Mouse (Mus musculus) left cerebral cortex, adult 2 months (tissue): Measurements from ENCODE around the gene Fgfr4. TPM values are rescaled to one million over a fixed set of nuclear protein-coding genes. Genes with fewer than 3 reads are reported as not detected.
A peak's percentile ranks its signal among the peaks of the same experiment; 100 is the strongest.

Experiments
- DNase-seq, 2 experiments: peaks; one replicate each; pipeline ENCODE4 v3.0.0; 2021 to 2022; ENCODE audit warnings: low spot score in 2 of 2, mixed read lengths in 1 of 2; ENCODE audit errors: extremely low spot score in 1 of 2
- H3K27ac ChIP-seq: fragments of 200-600 bp; 2 replicates; pipeline ENCODE4 v1.8.1; 2022
- H3K4me3 ChIP-seq: fragments of 200-600 bp; 2 replicates; pipeline ENCODE4 v1.8.1; 2022
- CTCF ChIP-seq: fragments of 200-600 bp; IDR thresholded peaks from 2 replicates; pipeline ENCODE4 v1.8.1; 2022; ENCODE audit warnings: antibody characterized with exemption, mild to moderate bottlenecking, moderate library complexity
- intact Hi-C: fragments of 180-260 bp; cut with DNase I; formaldehyde crosslinking; loops from one replicate; pipeline ENCODE4 v1.15.1; 2025
- total RNA-seq, 2 experiments: library from RNA; stranded (reverse); gene quantifications; 2 replicates each; pipeline ENCODE4 v1.2.3; 2021

Gene Fgfr4
- total RNA-seq, 2 experiments from 2014 or later, result 0.36 to 0.40 TPM

- intact Hi-C loops, result no loop called here
These were observed 51.3 kb downstream of the Fgfr4 start for GRCm38 (mm10) chr13:55203740-55204139.

GRCm38 (mm10) chr13:55204667-55205389 is 52.4 kb downstream of the Fgfr4 start:
- intact Hi-C loops, result no loop called here
- Histone ChIP-seq H3K4me3 (no peak overlapping the region), H3K27ac (no peak overlapping the region)
- no peak for DNase-seq
- no peak for TF ChIP-seq CTCF

More at GRCm38 (mm10) chr13:55203740-55204139, 51.3 kb downstream of the Fgfr4 start:
- H3K27ac ChIP-seq, result no peak overlapping the region
- DNase-seq, result no peak
- no peak for TF ChIP-seq CTCF
- H3K4me3 ChIP-seq, result no peak overlapping the region

- Histone ChIP-seq H3K27ac (no peak overlapping the region), H3K4me3 (no peak overlapping the region)
- DNase-seq, result no peak
- intact Hi-C loops, result no loop called here
- TF ChIP-seq CTCF, result no peak
These were observed 53.2 kb downstream of the Fgfr4 start for GRCm38 (mm10) chr13:55205448-55206205.

- Histone ChIP-seq H3K27ac (no peak overlapping the region; the same call in 1 of the 2 replicates), H3K4me3 (no peak overlapping the region)
- DNase-seq, result no peak
- intact Hi-C loops, result loop anchor here (2.0 kb wide), 1 partner anchor 18 kb away; no protein-coding TSS in a partner anchor
- TF ChIP-seq CTCF, result peak; percentile 27
These were observed 56.6 kb downstream of the Fgfr4 start for GRCm38 (mm10) chr13:55208837-55209648.

- peak in 1 of 2 experiments; percentile 29 for DNase-seq
- no peak for TF ChIP-seq CTCF
- intact Hi-C loops, result loop anchor here (2.0 kb wide), 1 partner anchor 19 kb away; no protein-coding TSS in a partner anchor
- Histone ChIP-seq H3K4me3 (peak within 1 kb of the TSS; percentile 81), H3K27ac (peak within 1 kb of the TSS; percentile 96)
These were observed 57.3 kb downstream of the Fgfr4 start, which contains the start of gene Nsd1 for GRCm38 (mm10) chr13:55209649-55210192. TSS of gene Nsd1 (plus strand) at chr13:55209782.

GRCm38 (mm10) chr13:55210193-55210970 is 57.9 kb downstream of the Fgfr4 start:
- H3K27ac ChIP-seq, result peak overlapping the region; percentile 96
- intact Hi-C loops, result no loop called here
- TF ChIP-seq CTCF, result peak; percentile 17
- peak overlapping the region; percentile 81 for H3K4me3 ChIP-seq
- DNase-seq, result peak; percentile 36 to 62

- Histone ChIP-seq H3K4me3 (peak overlapping the region; percentile 81), H3K27ac (peak overlapping the region; percentile 96)
- intact Hi-C loops, result no loop called here
- DNase-seq, result no peak
- TF ChIP-seq CTCF, result no peak
These were observed 58.5 kb downstream of the Fgfr4 start for GRCm38 (mm10) chr13:55210971-55211220.

GRCm38 (mm10) chr13:55211221-55212010 is 59.0 kb downstream of the Fgfr4 start:
- DNase-seq, result peak; percentile 73 to 83
- intact Hi-C loops, result no loop called here

GRCm38 (mm10) chr13:55212011-55212360 is 59.5 kb downstream of the Fgfr4 start:
- peak overlapping the region; percentile 98 for H3K27ac ChIP-seq
- H3K4me3 ChIP-seq, result peak overlapping the region; percentile 81
- no peak for TF ChIP-seq CTCF
- intact Hi-C loops, result no loop called here
- peak; percentile 59 to 62 for DNase-seq

More at GRCm38 (mm10) chr13:55211221-55212010, 59.0 kb downstream of the Fgfr4 start:
- Histone ChIP-seq H3K27ac (peak overlapping the region; percentile 98), H3K4me3 (peak overlapping the region; percentile 81)
- TF ChIP-seq CTCF, result no peak

GRCm38 (mm10) chr13:55212361-55213137 is 60.1 kb downstream of the Fgfr4 start:
- no peak; the same call in none of the 2 replicates for TF ChIP-seq CTCF
- H3K27ac ChIP-seq, result peak overlapping the region; percentile 98
- H3K4me3 ChIP-seq, result peak overlapping the region; percentile 81
- intact Hi-C loops, result no loop called here
- peak; percentile 67 to 68 for DNase-seq
